Mouse (Mus musculus): Measurements from ENCODE around the gene Foxn4. TPM values are rescaled to one million over a fixed set of nuclear protein-coding genes. Genes with fewer than 3 reads are reported as not detected.

Gene Foxn4
- polyA plus RNA-seq (2021; fragmentation: Nextera tagmentation), result not detected in 2 replicates
- long read RNA-seq, experiment 1, result 0 reads
- long read RNA-seq, experiment 2, result 0 reads

GRCm38 (mm10) chr5:114273693-114274402 is at the start of gene Foxn4:
Gene Foxn4 (minus strand): TSS chr5:114273807.

GRCm38 (mm10) chr5:114288874-114289273 is 15.3 kb upstream of the Foxn4 start, which contains the start of gene Myo1h:
Gene Myo1h (plus strand): TSS chr5:114289166.

Other genes starting within 250 kb of the Foxn4 start
- gene Usp30, start 208.3 kb downstream of the Foxn4 start, polyA plus RNA-seq (2021; fragmentation: Nextera tagmentation), result 6.3 and 6.4 TPM in 2 replicates
- gene Svop, start 182.2 kb downstream of the Foxn4 start, polyA plus RNA-seq (2021; fragmentation: Nextera tagmentation), result 104 and 110 TPM in 2 replicates
- gene Alkbh2, start 145.6 kb downstream of the Foxn4 start, polyA plus RNA-seq (2021; fragmentation: Nextera tagmentation), result 7.6 and 10.7 TPM in 2 replicates
- gene Ung, start 143.4 kb downstream of the Foxn4 start, polyA plus RNA-seq (2021; fragmentation: Nextera tagmentation), result 0.80 and 1.3 TPM in 2 replicates
- gene Acacb, start 127.3 kb downstream of the Foxn4 start, polyA plus RNA-seq (2021; fragmentation: Nextera tagmentation), result 3.9 and 4.0 TPM in 2 replicates
- 1.4 and 1.8 TPM in 2 replicates for gene Myo1h, start 15.4 kb upstream of the Foxn4 start, polyA plus RNA-seq (2021; fragmentation: Nextera tagmentation)
- 32.9 and 34.6 TPM in 2 replicates for gene Kctd10, start 106.7 kb upstream of the Foxn4 start, polyA plus RNA-seq (2021; fragmentation: Nextera tagmentation)
- gene Ube3b, start 106.8 kb upstream of the Foxn4 start, polyA plus RNA-seq (2021; fragmentation: Nextera tagmentation), result 46.6 and 62.0 TPM in 2 replicates
- 12.6 and 14.6 TPM in 2 replicates for gene Mmab, start 170.3 kb upstream of the Foxn4 start, polyA plus RNA-seq (2021; fragmentation: Nextera tagmentation)
- gene Mvk, start 170.5 kb upstream of the Foxn4 start, polyA plus RNA-seq (2021; fragmentation: Nextera tagmentation), result 27.8 and 29.3 TPM in 2 replicates